Mouse (Mus musculus): ENCODE results near the gene G6pc.
"Not testable (repeated sequence)": the region's sequence is repeated elsewhere in the genome, so short reads cannot be mapped to it uniquely, and the experiment has no call there.

G6pc gene

GRCm38 (mm10) chr11:101367326-101367935 lies at the start of gene G6pc:
Gene G6pc (plus strand): TSS chr11:101367561.
- DNase-seq (ENCODE audit: extremely low spot score, low read depth, low spot score), result no peak

- no peak for DNase-seq (ENCODE audit: extremely low spot score, low read depth, low spot score)
Observed at GRCm38 (mm10) chr11:101323609-101324008, 43.8 kb upstream of the G6pc start.

- DNase-seq (ENCODE audit: extremely low spot score, low read depth, low spot score), result no peak
Observed at GRCm38 (mm10) chr11:101324763-101325162, 42.6 kb upstream of the G6pc start, which contains the start of gene Aoc2. Gene Aoc2 (plus strand): TSS chr11:101325063.

- DNase-seq (ENCODE audit: extremely low spot score, low read depth, low spot score), result not testable (repeated sequence)
Observed at GRCm38 (mm10) chr11:101325201-101325600, 42.2 kb upstream of the G6pc start.

GRCm38 (mm10) chr11:101326147-101326546 lies 41.2 kb upstream of the G6pc start:
- no peak for DNase-seq (ENCODE audit: extremely low spot score, low read depth, low spot score)

- no peak for DNase-seq (ENCODE audit: extremely low spot score, low read depth, low spot score)
Observed at GRCm38 (mm10) chr11:101327311-101327710, 40.0 kb upstream of the G6pc start.

- no peak for DNase-seq (ENCODE audit: extremely low spot score, low read depth, low spot score)
Observed at GRCm38 (mm10) chr11:101328941-101329635, 38.3 kb upstream of the G6pc start.

GRCm38 (mm10) chr11:101330371-101330924 lies 36.9 kb upstream of the G6pc start, which contains the start of gene Aoc3:
Gene Aoc3 (plus strand): TSS chr11:101330605.
- no peak for DNase-seq (ENCODE audit: extremely low spot score, low read depth, low spot score)

GRCm38 (mm10) chr11:101330961-101331360 lies 36.4 kb upstream of the G6pc start:
- DNase-seq (ENCODE audit: extremely low spot score, low read depth, low spot score), result not testable (repeated sequence)

- no peak for DNase-seq (ENCODE audit: extremely low spot score, low read depth, low spot score)
Observed at GRCm38 (mm10) chr11:101332537-101332936, 34.8 kb upstream of the G6pc start.

DNA sequence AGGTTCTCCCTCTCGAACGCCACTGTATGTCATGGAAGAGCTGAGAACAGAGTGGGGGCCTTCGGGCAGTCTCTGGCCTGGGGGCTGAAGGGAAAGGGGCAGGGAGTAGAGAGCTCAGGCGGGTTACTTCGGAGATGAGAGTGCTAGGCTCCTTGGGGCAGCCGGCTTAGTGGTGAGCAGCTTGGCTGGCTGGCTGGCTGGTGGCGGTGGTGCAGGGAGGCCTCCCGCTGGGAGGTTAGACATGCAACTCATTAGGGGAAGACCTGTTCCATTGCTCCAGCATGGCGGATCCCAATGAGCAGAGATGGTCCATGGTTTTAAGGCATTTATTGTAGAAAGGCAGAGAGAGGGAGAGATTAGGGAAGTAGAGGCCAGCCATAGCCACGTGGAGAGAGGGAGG lies 33.3 kb upstream of the G6pc start:
- no peak for DNase-seq (ENCODE audit: extremely low spot score, low read depth, low spot score)

DNA sequence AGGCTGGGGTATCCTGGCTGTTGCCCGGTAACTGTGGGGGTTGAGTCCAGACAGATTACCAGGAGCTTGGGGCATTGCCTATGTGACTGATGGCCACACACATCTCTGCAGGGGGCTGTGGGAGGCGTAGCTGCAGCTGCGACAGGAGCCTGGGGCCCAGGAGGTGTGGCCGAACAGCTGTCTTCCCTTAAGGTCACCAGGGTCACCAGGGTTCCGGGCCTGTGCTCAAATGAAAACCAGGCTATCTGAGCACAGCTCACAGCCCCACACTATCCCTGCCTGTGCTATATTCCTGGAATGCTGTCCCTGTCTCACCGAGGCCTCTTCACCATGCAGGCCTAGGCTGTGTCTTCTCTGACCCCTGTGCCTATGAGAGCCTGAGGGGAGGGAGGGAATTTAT lies 32.8 kb upstream of the G6pc start:
- DNase-seq (ENCODE audit: extremely low spot score, low read depth, low spot score), result no peak

DNA sequence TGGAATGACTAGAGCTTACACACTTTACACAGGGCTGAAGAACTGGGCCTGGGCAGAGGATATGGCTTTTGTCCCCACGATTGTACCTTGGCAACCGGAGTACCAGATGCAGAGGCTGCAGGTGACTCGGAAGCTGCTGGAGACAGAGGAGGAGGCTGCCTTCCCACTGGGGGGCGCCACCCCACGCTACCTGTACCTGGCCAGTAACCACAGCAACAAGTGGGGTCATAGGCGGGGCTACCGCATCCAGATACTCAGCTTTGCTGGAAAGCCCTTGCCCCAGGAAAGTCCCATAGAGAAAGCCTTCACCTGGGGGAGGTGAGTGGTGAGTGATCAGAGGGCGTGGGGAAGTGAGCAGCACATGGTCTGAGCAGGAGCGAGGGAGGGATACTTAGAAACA lies 31.7 kb upstream of the G6pc start:
- no peak for DNase-seq (ENCODE audit: extremely low spot score, low read depth, low spot score)

DNA sequence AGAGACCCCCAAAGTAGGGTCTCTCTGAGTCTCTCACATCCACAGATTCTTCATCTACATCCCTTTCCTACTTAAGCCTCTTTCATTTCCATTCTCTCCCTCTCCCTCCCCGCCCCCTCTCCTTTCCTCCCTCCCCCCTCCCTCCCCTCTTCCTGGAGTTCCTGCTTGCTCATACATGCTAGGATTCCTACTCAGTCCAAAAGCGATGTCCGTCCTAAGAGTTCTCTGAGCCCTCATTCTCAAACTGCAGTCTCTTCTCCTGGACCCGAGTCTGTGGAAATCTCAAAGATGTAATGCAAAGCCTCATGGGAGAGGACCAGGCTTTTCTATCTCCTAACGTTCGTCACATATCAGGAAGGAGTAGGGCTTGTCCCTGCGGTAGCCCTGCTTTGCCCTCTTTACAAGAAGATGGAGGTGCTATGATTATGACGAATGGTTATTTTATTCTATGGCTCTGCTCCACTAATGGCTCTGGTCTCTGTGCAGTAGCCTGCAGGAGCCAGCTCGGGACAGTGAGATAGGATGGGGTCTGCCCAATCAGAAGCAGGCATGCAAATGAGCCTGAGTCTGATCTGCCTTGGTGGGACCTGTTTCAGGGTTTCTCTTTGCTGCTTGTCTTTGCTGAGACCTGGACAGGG lies 29.1 kb upstream of the G6pc start:
- no peak for DNase-seq (ENCODE audit: extremely low spot score, low read depth, low spot score)

DNA sequence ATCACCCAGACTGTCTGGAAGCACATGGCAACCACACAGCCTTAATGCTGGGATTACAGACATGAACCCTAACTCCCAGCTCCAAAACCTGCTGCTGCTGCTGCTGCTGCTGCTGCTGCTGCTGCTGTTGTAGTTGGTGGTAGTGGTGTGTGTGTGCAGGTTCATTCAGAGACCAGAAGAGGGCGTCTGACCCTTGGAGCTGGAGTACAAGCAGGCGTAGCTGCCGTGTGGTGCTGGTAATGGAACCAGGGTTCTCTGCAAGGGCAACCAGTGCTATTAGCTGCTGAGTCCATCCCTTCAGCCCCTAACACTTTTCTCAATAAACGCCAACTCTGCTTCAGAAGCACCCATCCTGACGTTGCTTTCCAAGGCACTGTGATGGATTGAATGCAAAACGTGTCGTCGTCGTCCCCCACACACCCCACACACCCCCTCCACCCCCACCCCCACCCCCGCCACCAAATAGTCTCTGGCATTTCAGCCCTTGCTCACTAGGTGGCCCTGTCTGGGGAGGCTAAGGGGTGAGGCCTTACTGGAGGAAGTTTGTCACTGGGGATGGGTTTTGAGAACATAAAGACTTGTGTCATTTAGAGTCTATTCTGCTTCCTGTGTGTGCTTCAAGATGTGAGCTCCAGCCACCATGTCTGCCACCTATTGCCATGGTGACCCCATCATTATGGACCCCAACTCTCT lies 20.1 kb upstream of the G6pc start:
- DNase-seq (ENCODE audit: extremely low spot score, low read depth, low spot score), result no peak

DNA sequence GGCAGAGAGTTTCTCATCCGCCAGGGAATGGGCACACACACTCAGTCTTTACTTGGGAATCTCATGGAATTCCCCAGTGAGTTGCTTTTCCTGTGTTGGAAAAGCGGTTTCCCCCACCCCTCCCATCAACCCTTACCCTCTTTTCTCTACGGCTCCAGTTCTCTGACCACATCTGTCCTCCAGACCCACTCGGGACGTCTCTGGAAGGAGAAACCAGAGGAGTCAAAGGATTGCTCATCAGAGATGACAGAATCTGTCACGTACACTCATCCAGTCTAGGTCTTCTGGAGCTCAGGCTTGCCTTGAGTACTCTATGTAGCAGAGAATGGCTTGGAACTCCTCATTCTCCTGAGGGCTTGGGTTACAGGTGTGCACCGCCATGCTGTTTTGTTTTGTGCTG lies 18.6 kb upstream of the G6pc start:
- no peak for DNase-seq (ENCODE audit: extremely low spot score, low read depth, low spot score)

- no peak for DNase-seq (ENCODE audit: extremely low spot score, low read depth, low spot score)
Observed at GRCm38 (mm10) chr11:101349216-101349615, 18.1 kb upstream of the G6pc start.

GRCm38 (mm10) chr11:101351100-101351720 lies 16.2 kb upstream of the G6pc start:
- no peak for DNase-seq (ENCODE audit: extremely low spot score, low read depth, low spot score)

- no peak for DNase-seq (ENCODE audit: extremely low spot score, low read depth, low spot score)
Observed at GRCm38 (mm10) chr11:101351721-101352111, 15.6 kb upstream of the G6pc start.

DNA sequence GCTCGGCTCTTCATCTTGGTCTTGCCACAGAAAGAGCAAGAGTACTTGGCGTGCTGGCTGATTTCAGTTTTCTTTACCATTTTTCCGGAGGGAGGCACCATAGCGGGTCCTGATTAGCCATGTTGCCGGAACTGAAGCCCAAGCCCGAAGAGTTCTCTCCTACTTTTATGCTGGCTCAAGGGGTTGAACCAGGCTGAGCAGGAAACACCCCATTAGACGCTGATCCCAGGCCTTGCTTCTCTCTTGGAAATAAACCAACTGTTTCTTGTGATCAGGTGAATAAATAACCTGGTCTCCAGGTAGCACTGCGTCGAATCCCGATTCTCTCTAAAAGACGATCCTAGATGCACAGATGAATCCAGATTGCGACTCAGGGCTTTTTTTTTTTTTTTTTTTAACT lies 13.9 kb upstream of the G6pc start:
- DNase-seq (ENCODE audit: extremely low spot score, low read depth, low spot score), result no peak

Measured in hindlimb bud, embryonic 11.5 days (tissue).